Mouse (Mus musculus): ENCODE data around the gene Zfp90.

GRCm38 (mm10) chr8:106431088-106431487 is 16.0 kb downstream of the Zfp90 start:
- TF ChIP-seq POLR2A (IDR thresholded peaks at IDR 0.05; ENCODE audit: insufficient read length, low read depth) (no peak), USF1 (IDR thresholded peaks at IDR 0.05; ENCODE audit: low read depth) (no peak), POLR2AphosphoS2 (IDR thresholded peaks at IDR 0.05; ENCODE audit: insufficient read length, low read depth) (no peak), MYOD1 (IDR thresholded peaks at IDR 0.05; ENCODE audit: control insufficient read depth in 1 of 3, insufficient read length in 2 of 3, low read depth in 2 of 3) (no peak), SRF (IDR thresholded peaks at IDR 0.05; ENCODE audit: control insufficient read depth, insufficient read length, low read depth) (no peak)

Data from myocyte (in vitro differentiated cells).